Mouse (Mus musculus) testis, adult 2 months (tissue): ENCODE results near the gene Mbnl2.

ENCODE experiments used
- CTCF ChIP-seq: fragments of 200-500 bp; IDR thresholded peaks from 2 replicates; pipeline ENCODE4 v1.5.1; 2012; ENCODE audit warnings: low read depth, mild to moderate bottlenecking, inconsistent platforms, low read length, moderate library complexity; ENCODE audit not compliant: control insufficient read depth, insufficient read depth, insufficient replicate concordance
- POLR2A ChIP-seq: fragments of 200-500 bp; IDR thresholded peaks from 2 replicates; pipeline ENCODE4 v1.6.1; 2012; ENCODE audit warnings: low read depth, mild to moderate bottlenecking, inconsistent platforms, low read length, moderate library complexity; ENCODE audit not compliant: control insufficient read depth

DNA sequence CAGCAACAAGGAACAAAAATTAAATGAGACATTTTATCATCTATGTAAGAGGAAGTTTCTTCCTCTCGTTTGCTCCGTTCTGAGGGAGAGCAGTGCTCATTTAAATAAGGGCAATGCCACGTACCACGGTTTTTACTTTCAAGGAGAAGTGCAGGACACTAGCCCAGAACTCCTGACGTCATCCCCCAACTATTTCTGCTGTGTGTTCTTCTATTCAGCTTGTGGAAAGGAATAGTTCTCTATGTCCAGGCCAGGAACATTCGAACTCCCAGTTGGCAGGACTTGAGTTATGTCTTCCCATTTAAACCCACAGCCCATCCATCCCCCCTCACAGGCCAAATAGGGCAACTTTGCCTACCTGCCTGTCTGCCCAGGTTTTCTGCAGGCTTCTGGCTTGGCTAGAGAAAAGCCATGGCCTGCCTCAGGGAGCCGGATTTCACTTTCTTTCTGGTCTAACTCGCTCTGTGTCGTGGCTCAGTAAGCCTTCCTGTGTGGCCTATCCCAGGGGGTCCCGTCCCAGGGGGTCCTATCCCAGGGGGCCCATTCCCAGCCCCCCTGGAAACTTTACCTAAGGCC is 1.7 kb downstream of the Mbnl2 start:
- no peak for TF ChIP-seq CTCF
- TF ChIP-seq POLR2A: no peak
